Mouse (Mus musculus): ENCODE data around the gene Gpr39.

DNA sequence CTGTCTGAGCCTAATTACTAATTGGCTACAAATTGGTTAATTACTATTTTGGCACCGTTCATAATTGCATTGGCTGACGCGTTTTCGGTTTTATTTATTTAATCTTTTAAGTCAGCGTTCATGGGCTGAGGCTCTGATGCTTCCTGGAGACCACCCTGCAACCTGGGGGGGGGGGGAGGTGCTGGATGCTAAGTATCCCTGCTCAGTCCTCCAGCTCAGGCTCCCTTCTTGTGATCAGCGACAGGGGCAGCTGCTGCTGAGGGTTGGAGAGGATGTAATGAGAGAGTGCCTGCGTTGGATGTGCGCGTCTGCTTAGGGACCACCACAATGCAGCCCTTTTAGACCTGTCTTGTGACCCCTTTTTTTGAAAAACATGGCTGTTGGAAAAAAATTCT, 234.1 kb downstream of the Gpr39 start:
- no peak for TF ChIP-seq CTCF (IDR thresholded peaks at IDR 0.05; ENCODE audit: extremely low read depth, insufficient read length, insufficient replicate concordance, low read depth, low read length)
- TF ChIP-seq POLR2A (IDR thresholded peaks at IDR 0.05; ENCODE audit: low read depth, low read length) = no peak
